Mouse (Mus musculus): Measurements from ENCODE around the gene Golph3. TPM values are rescaled to one million over a fixed set of nuclear protein-coding genes. Genes with fewer than 3 reads are reported as not detected.

Gene Golph3
- polyA plus RNA-seq (2014; fragmentation: Nextera tagmentation; extraction: Ambion mirVana), result 107 and 111 TPM in 2 replicates

GRCm38 (mm10) chr15:12321091-12321787 lies at the start of gene Golph3:
Gene Golph3, plus strand, starts transcription at chr15:12321450.
- H3K4me1 ChIP-seq (ENCODE audit: control insufficient read depth, insufficient read depth, low read length), result 0 out of 2 replicates have a peak, but pooled peaks cover 4% of the 10 kb centered on the region
- peak within 1 kb of the TSS; percentile 67 for H3K4me2 ChIP-seq (ENCODE audit: low read depth, severe bottlenecking)
- no peaks in the 10 kb centered on the region for H3K27me3 ChIP-seq (ENCODE audit: control insufficient read depth, insufficient read depth, low read length)
- H3K9me3 ChIP-seq (ENCODE audit: control insufficient read depth, low read length), result no peaks in the 10 kb centered on the region
- H3K9ac ChIP-seq (ENCODE audit: low read length), result peak within 1 kb of the TSS; percentile 96
- peak within 1 kb of the TSS; percentile 90 for H3K27ac ChIP-seq (replicated peaks; ENCODE audit: low read depth, low read length)
- DNase-seq (ENCODE audit: low spot score) (peak; percentile 97), ATAC-seq (ENCODE audit: insufficient number of reproducible peaks, low FRiP score, low TSS enrichment, low read depth) (peak; percentile 94)
- no peaks in the 10 kb centered on the region; the same call in 1 of the 2 replicates for H3K36me3 ChIP-seq (ENCODE audit: control insufficient read depth, insufficient read depth, low read length)
- WGBS, result under 1% methylated on average over 73 of the region's 74 CpGs
- H3K4me3 ChIP-seq (ENCODE audit: low read depth, low read length), result peak within 1 kb of the TSS; percentile 93

GRCm38 (mm10) chr15:12273325-12274052 lies 47.8 kb upstream of the Golph3 start:
- peaks cover 12% of the 10 kb centered on the region for H3K36me3 ChIP-seq (ENCODE audit: control insufficient read depth, insufficient read depth, low read length)
- no peak overlapping the region for H3K4me3 ChIP-seq (ENCODE audit: low read depth, low read length)
- no peak for ATAC-seq (ENCODE audit: insufficient number of reproducible peaks, low FRiP score, low TSS enrichment, low read depth)
- H3K9ac ChIP-seq (ENCODE audit: low read length), result no peak overlapping the region
- H3K4me1 ChIP-seq (ENCODE audit: control insufficient read depth, insufficient read depth, low read length), result no peaks in the 10 kb centered on the region
- no peak overlapping the region for H3K27ac ChIP-seq (replicated peaks; ENCODE audit: low read depth, low read length)
- H3K27me3 ChIP-seq (ENCODE audit: control insufficient read depth, insufficient read depth, low read length), result no peaks in the 10 kb centered on the region
- WGBS, result 81% methylated on average over 12 of the region's 12 CpGs
- DNase-seq (ENCODE audit: low spot score), result no peak
- no peaks in the 10 kb centered on the region for H3K9me3 ChIP-seq (ENCODE audit: control insufficient read depth, low read length)
- no peak overlapping the region for H3K4me2 ChIP-seq (ENCODE audit: low read depth, severe bottlenecking)

DNA sequence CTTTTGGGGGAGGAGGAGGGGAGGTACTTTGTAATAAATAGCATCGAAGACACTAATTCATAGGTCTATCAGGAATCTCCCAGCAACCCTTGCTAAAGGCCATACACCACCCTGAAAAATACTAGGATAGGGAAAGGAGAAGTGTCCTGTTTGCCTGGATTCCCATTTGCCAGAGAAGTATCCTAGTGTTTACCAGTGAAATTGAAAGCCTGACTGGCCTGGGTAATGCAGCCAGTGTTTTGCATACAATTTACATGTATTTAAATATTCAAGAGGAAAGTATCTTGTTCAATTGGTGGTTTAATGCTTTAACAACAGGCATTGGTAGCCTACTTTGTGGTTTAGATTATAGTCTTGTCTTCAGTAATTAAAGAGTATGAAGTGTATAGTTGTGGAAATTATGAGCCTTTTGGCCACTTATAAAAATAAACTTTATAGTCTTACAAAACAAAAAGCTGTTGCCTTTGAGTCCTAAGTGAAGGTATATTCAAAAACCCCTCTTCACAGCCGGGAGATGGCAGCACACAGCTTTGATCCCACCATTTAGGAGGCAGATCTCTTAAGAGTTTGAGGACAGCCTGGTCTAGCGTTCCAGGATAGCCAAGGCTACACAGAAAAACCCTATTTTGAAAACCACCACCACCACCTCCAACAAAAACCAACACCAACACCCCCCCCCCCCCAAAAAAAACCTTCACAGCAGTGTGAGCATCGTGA lies 47.0 kb upstream of the Golph3 start:
- peaks cover 12% of the 10 kb centered on the region for H3K36me3 ChIP-seq (ENCODE audit: control insufficient read depth, insufficient read depth, low read length)
- H3K27ac ChIP-seq (replicated peaks; ENCODE audit: low read depth, low read length), result no peak overlapping the region
- 65% methylated on average over 4 of the region's 4 CpGs for whole genome bisulfite sequencing
- no peak overlapping the region for H3K4me3 ChIP-seq (ENCODE audit: low read depth, low read length)
- ATAC-seq (ENCODE audit: insufficient number of reproducible peaks, low FRiP score, low TSS enrichment, low read depth) (no peak), DNase-seq (ENCODE audit: low spot score) (no peak)
- no peak overlapping the region for H3K9ac ChIP-seq (ENCODE audit: low read length)
- no peak overlapping the region for H3K4me2 ChIP-seq (ENCODE audit: low read depth, severe bottlenecking)
- no peaks in the 10 kb centered on the region for H3K9me3 ChIP-seq (ENCODE audit: control insufficient read depth, low read length)
- H3K4me1 ChIP-seq (ENCODE audit: control insufficient read depth, insufficient read depth, low read length), result no peaks in the 10 kb centered on the region
- no peaks in the 10 kb centered on the region for H3K27me3 ChIP-seq (ENCODE audit: control insufficient read depth, insufficient read depth, low read length)

GRCm38 (mm10) chr15:12275091-12275623 lies 46.1 kb upstream of the Golph3 start:
- Histone ChIP-seq H3K36me3 (ENCODE audit: control insufficient read depth, insufficient read depth, low read length) (peaks cover 6% of the 10 kb centered on the region), H3K27me3 (ENCODE audit: control insufficient read depth, insufficient read depth, low read length) (no peaks in the 10 kb centered on the region), H3K4me2 (ENCODE audit: low read depth, severe bottlenecking) (no peak overlapping the region), H3K4me3 (ENCODE audit: low read depth, low read length) (no peak overlapping the region), H3K4me1 (ENCODE audit: control insufficient read depth, insufficient read depth, low read length) (no peaks in the 10 kb centered on the region), H3K27ac (replicated peaks; ENCODE audit: low read depth, low read length) (no peak overlapping the region), H3K9ac (ENCODE audit: low read length) (no peak overlapping the region), H3K9me3 (ENCODE audit: control insufficient read depth, low read length) (no peaks in the 10 kb centered on the region)
- WGBS, result 90% methylated on average over 4 of the region's 4 CpGs
- ATAC-seq (ENCODE audit: insufficient number of reproducible peaks, low FRiP score, low TSS enrichment, low read depth) (no peak), DNase-seq (ENCODE audit: low spot score) (no peak)

DNA sequence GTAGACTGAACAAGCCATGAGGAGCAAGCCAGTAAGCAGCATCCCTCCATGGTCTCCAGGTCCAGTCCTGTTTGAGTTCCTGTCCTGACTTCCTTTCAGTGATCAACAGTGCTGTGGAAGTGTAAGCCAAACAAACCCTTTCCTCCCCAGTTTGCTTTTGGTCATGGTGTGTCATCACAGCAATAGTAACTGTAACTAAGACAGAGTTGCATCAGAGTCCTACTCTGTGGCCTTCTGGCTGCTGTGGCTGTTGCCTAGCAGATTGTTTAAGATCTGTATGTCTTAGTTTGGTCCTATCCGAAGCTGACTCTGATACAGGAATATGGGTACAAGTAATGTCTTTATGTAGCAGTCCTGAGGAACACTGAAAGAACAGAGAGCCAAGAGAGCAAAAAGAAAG lies 41.4 kb upstream of the Golph3 start:
- H3K9ac ChIP-seq (ENCODE audit: low read length), result no peak overlapping the region
- H3K36me3 ChIP-seq (ENCODE audit: control insufficient read depth, insufficient read depth, low read length), result no peaks in the 10 kb centered on the region
- H3K4me3 ChIP-seq (ENCODE audit: low read depth, low read length), result no peak overlapping the region
- H3K4me1 ChIP-seq (ENCODE audit: control insufficient read depth, insufficient read depth, low read length), result no peaks in the 10 kb centered on the region
- DNase-seq (ENCODE audit: low spot score) (no peak), ATAC-seq (ENCODE audit: insufficient number of reproducible peaks, low FRiP score, low TSS enrichment, low read depth) (no peak)
- H3K27me3 ChIP-seq (ENCODE audit: control insufficient read depth, insufficient read depth, low read length), result no peaks in the 10 kb centered on the region
- peaks cover 2% of the 10 kb centered on the region; the same call in 1 of the 2 replicates for H3K9me3 ChIP-seq (ENCODE audit: control insufficient read depth, low read length)
- no peak overlapping the region for H3K27ac ChIP-seq (replicated peaks; ENCODE audit: low read depth, low read length)
- WGBS, result 91% methylated on average over 1 of the region's 1 CpGs
- H3K4me2 ChIP-seq (ENCODE audit: low read depth, severe bottlenecking), result no peak overlapping the region

- Histone ChIP-seq H3K27ac (replicated peaks; ENCODE audit: low read depth, low read length) (no peak overlapping the region), H3K4me3 (ENCODE audit: low read depth, low read length) (no peak overlapping the region), H3K36me3 (ENCODE audit: control insufficient read depth, insufficient read depth, low read length) (no peaks in the 10 kb centered on the region), H3K27me3 (ENCODE audit: control insufficient read depth, insufficient read depth, low read length) (no peaks in the 10 kb centered on the region), H3K4me2 (ENCODE audit: low read depth, severe bottlenecking) (no peak overlapping the region), H3K9ac (ENCODE audit: low read length) (no peak overlapping the region), H3K9me3 (ENCODE audit: control insufficient read depth, low read length) (peaks cover 2% of the 10 kb centered on the region; the same call in 1 of the 2 replicates), H3K4me1 (ENCODE audit: control insufficient read depth, insufficient read depth, low read length) (no peaks in the 10 kb centered on the region)
- no peak for ATAC-seq (ENCODE audit: insufficient number of reproducible peaks, low FRiP score, low TSS enrichment, low read depth)
- WGBS, result 89% methylated on average over 6 of the region's 6 CpGs
- no peak for DNase-seq (ENCODE audit: low spot score)
These were observed 36.3 kb upstream of the Golph3 start for GRCm38 (mm10) chr15:12284794-12285534.

- no peak overlapping the region for H3K27ac ChIP-seq (replicated peaks; ENCODE audit: low read depth, low read length)
- no peaks in the 10 kb centered on the region for H3K36me3 ChIP-seq (ENCODE audit: control insufficient read depth, insufficient read depth, low read length)
- no peaks in the 10 kb centered on the region for H3K27me3 ChIP-seq (ENCODE audit: control insufficient read depth, insufficient read depth, low read length)
- H3K9ac ChIP-seq (ENCODE audit: low read length), result no peak overlapping the region
- no peak for DNase-seq (ENCODE audit: low spot score)
- H3K4me3 ChIP-seq (ENCODE audit: low read depth, low read length), result no peak overlapping the region
- no peaks in the 10 kb centered on the region for H3K4me1 ChIP-seq (ENCODE audit: control insufficient read depth, insufficient read depth, low read length)
- no peak overlapping the region for H3K4me2 ChIP-seq (ENCODE audit: low read depth, severe bottlenecking)
- ATAC-seq (ENCODE audit: insufficient number of reproducible peaks, low FRiP score, low TSS enrichment, low read depth), result no peak
- H3K9me3 ChIP-seq (ENCODE audit: control insufficient read depth, low read length), result peaks cover 2% of the 10 kb centered on the region; the same call in 1 of the 2 replicates
- WGBS, result 85% methylated on average over 5 of the region's 5 CpGs
These were observed 35.8 kb upstream of the Golph3 start for GRCm38 (mm10) chr15:12285535-12285809.

GRCm38 (mm10) chr15:12290330-12290729 lies 30.9 kb upstream of the Golph3 start:
- no peaks in the 10 kb centered on the region for H3K9me3 ChIP-seq (ENCODE audit: control insufficient read depth, low read length)
- WGBS, result 81% methylated on average over 7 of the region's 7 CpGs
- H3K27ac ChIP-seq (replicated peaks; ENCODE audit: low read depth, low read length), result no peak overlapping the region
- no peak overlapping the region for H3K4me3 ChIP-seq (ENCODE audit: low read depth, low read length)
- DNase-seq (ENCODE audit: low spot score), result no peak
- H3K9ac ChIP-seq (ENCODE audit: low read length), result no peak overlapping the region
- H3K4me2 ChIP-seq (ENCODE audit: low read depth, severe bottlenecking), result no peak overlapping the region
- no peaks in the 10 kb centered on the region for H3K27me3 ChIP-seq (ENCODE audit: control insufficient read depth, insufficient read depth, low read length)
- ATAC-seq (ENCODE audit: insufficient number of reproducible peaks, low FRiP score, low TSS enrichment, low read depth), result no peak
- no peaks in the 10 kb centered on the region for H3K4me1 ChIP-seq (ENCODE audit: control insufficient read depth, insufficient read depth, low read length)
- no peaks in the 10 kb centered on the region for H3K36me3 ChIP-seq (ENCODE audit: control insufficient read depth, insufficient read depth, low read length)
